Mouse (Mus musculus) spleen, postnatal 4 days (tissue): ENCODE measurements around the gene Arl3.

ENCODE experiments used
- DNase-seq, 2 experiments: peaks; one replicate each; pipeline ENCODE4 v3.0.0; 2022; ENCODE audit warnings: low spot score in 2 of 2

Arl3 gene

GRCm38 (mm10) chr19:46572951-46573937 lies at the start of gene Arl3, which contains the start of gene Sfxn2:
Gene Arl3, minus strand, starts transcription at chr19:46573198.
Gene Sfxn2, plus strand, starts transcription at chr19:46573365.
- peak; percentile 95 to 97 for DNase-seq

- no peak for DNase-seq
Observed at GRCm38 (mm10) chr19:46622659-46623193, 49.7 kb upstream of the Arl3 start.

GRCm38 (mm10) chr19:46621236-46622183 lies 48.5 kb upstream of the Arl3 start:
- DNase-seq: no peak

GRCm38 (mm10) chr19:46620016-46620808 lies 47.2 kb upstream of the Arl3 start:
- DNase-seq: no peak

- DNase-seq: no peak
Observed at GRCm38 (mm10) chr19:46619518-46619917, 46.5 kb upstream of the Arl3 start.

- no peak for DNase-seq
Observed at GRCm38 (mm10) chr19:46619001-46619400, 46.0 kb upstream of the Arl3 start.

GRCm38 (mm10) chr19:46618322-46618721 lies 45.3 kb upstream of the Arl3 start:
- DNase-seq: no peak

- no peak for DNase-seq
Observed at GRCm38 (mm10) chr19:46617361-46617760, 44.4 kb upstream of the Arl3 start.

- no peak for DNase-seq
Observed at GRCm38 (mm10) chr19:46616378-46616777, 43.4 kb upstream of the Arl3 start.

- DNase-seq: no peak
Observed at GRCm38 (mm10) chr19:46608158-46608557, 35.2 kb upstream of the Arl3 start.

- no peak for DNase-seq
Observed at GRCm38 (mm10) chr19:46607424-46607823, 34.4 kb upstream of the Arl3 start.

GRCm38 (mm10) chr19:46606718-46607117 lies 33.7 kb upstream of the Arl3 start:
- DNase-seq: no peak

GRCm38 (mm10) chr19:46602406-46602805 lies 29.4 kb upstream of the Arl3 start:
- DNase-seq: no peak

- DNase-seq: no peak
Observed at GRCm38 (mm10) chr19:46601491-46601890, 28.5 kb upstream of the Arl3 start.

- DNase-seq: peak in 1 of 2 experiments; percentile 48
Observed at GRCm38 (mm10) chr19:46600371-46600770, 27.4 kb upstream of the Arl3 start.

GRCm38 (mm10) chr19:46599375-46600256 lies 26.6 kb upstream of the Arl3 start:
- DNase-seq: peak in 1 of 2 experiments; percentile 69

- DNase-seq: peak; percentile 91 to 94
Observed at GRCm38 (mm10) chr19:46598720-46599252, 25.8 kb upstream of the Arl3 start, which contains the start of gene Wbp1l. Gene Wbp1l, plus strand, starts transcription at chr19:46599084.

- DNase-seq: peak in 1 of 2 experiments; percentile 54
Observed at GRCm38 (mm10) chr19:46598187-46598586, 25.2 kb upstream of the Arl3 start.

GRCm38 (mm10) chr19:46592751-46593439 lies 19.9 kb upstream of the Arl3 start:
- no peak for DNase-seq
